27 mouse cellular contexts compared by ENCODE assay signal in the genomic region with DNA sequence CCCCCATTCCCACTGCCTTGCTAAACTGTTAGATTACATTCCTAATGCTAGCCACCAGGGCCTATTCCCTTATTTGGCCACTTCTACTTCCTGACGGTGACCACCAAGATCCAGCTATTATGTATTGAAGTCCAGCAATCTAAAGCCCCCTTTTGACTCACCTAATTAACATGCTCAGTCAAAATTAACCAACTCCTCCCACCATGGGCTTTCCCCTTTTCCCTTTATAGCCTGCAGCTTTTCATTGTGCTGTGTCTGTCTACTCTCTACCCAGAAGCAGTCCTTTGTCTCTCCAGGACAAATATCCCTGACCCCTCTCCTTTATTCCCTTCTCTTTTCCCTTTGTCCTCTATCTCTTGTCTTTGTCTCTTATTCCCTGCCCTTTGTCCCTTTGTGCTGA. TPM values are rescaled to one million over a fixed set of nuclear protein-coding genes. Genes with fewer than 3 reads are reported as not detected.
DNase-seq lines count a peak whose midpoint lies in the region; ATAC-seq and TF ChIP-seq lines count a peak whose summit lies in the region.
"Had no signal": no experiment of that assay in that cellular context is flagged by ENCODE, and none has a peak within 500 bp of the region (broad histone marks: within the 10 kb centered on the region; RNA-seq: fewer than 3 reads in every experiment).

No protein-coding gene starts in this region.

- H3K9ac ChIP-seq in midbrain, embryonic 16.5 days (ENCODE audit: low read depth, low read length): no peak overlapping the region
- no peak overlapping the region for H3K9ac ChIP-seq in lung, postnatal 0 days (replicated peaks; ENCODE audit: low read depth)
- H3K9ac ChIP-seq: embryonic facial prominence, embryonic 12.5 days; embryonic facial prominence, embryonic 15.5 days; forebrain, postnatal 0 days; hindbrain, embryonic 15.5 days had no signal

- H3K9me3 ChIP-seq in midbrain, embryonic 10.5 days (replicated peaks): no peaks in the 10 kb centered on the region
- H3K9me3 ChIP-seq in midbrain, embryonic 16.5 days (replicated peaks; ENCODE audit: control insufficient read depth, low read length, poor library complexity, severe bottlenecking): no peaks in the 10 kb centered on the region
- H3K9me3 ChIP-seq in lung, postnatal 0 days (ENCODE audit: low read length): no peaks in the 10 kb centered on the region
- H3K9me3 ChIP-seq: embryonic facial prominence, embryonic 12.5 days; embryonic facial prominence, embryonic 15.5 days; hindbrain, embryonic 15.5 days had no signal

- H3K36me3 ChIP-seq in midbrain, embryonic 10.5 days: no peaks in the 10 kb centered on the region
- no peaks in the 10 kb centered on the region for H3K36me3 ChIP-seq in midbrain, embryonic 16.5 days (ENCODE audit: control insufficient read depth, insufficient read depth, low read length)
- H3K36me3 ChIP-seq in lung, postnatal 0 days (ENCODE audit: insufficient read depth, low read length): no peaks in the 10 kb centered on the region
- H3K36me3 ChIP-seq: embryonic facial prominence, embryonic 12.5 days; embryonic facial prominence, embryonic 15.5 days; hindbrain, embryonic 15.5 days had no signal

- H3K27ac ChIP-seq in midbrain, embryonic 10.5 days (replicated peaks): peak overlapping the region; percentile 38; the same call in 1 of the 2 replicates
- no peak overlapping the region for H3K27ac ChIP-seq in midbrain, embryonic 16.5 days (ENCODE audit: low read length)
- H3K27ac ChIP-seq in lung, postnatal 0 days (ENCODE audit: low read length): no peak overlapping the region
- H3K27ac ChIP-seq: embryonic facial prominence, embryonic 12.5 days; embryonic facial prominence, embryonic 15.5 days; gastrocnemius, adult 2 months; hindbrain, embryonic 15.5 days had no signal

- DNase-seq in midbrain, embryonic 10.5 days (ENCODE audit: low spot score): no peak
- DNase-seq in R1 (ENCODE audit: low read depth, low spot score): peak; percentile 42
- peak; percentile 38 for DNase-seq in embryo, embryonic 10.5 days (ENCODE audit: low spot score)
- no peak for DNase-seq in lung, postnatal 0 days (ENCODE audit: low spot score)
- DNase-seq in layer of hippocampus, adult 8-10 months (ENCODE audit: low spot score in 2 of 2): no peak
- no peak for DNase-seq in right cerebral cortex, postnatal 4 days
- DNase-seq: adrenal gland, adult 8-10 months; adrenal gland, postnatal 25 days; B cell, adult 2 months; cerebellum, adult 18-20 months; cerebellum, adult 9-10 months; cerebellum, postnatal 14 days; forebrain, postnatal 0 days; gastrocnemius, adult 2 months; gastrocnemius, postnatal 14 days; heart, adult 11 months; heart, postnatal 36 days had no signal

- no peak overlapping the region for H3K4me2 ChIP-seq in midbrain, embryonic 16.5 days (ENCODE audit: low read length)
- no peak overlapping the region for H3K4me2 ChIP-seq in lung, postnatal 0 days (replicated peaks; ENCODE audit: low read depth, low read length)
- H3K4me2 ChIP-seq: embryonic facial prominence, embryonic 12.5 days; embryonic facial prominence, embryonic 15.5 days; heart, embryonic 11.5 days; hindbrain, embryonic 15.5 days had no signal

- H3K27me3 ChIP-seq in midbrain, embryonic 10.5 days (ENCODE audit: low read depth, poor library complexity, severe bottlenecking): no peaks in the 10 kb centered on the region
- no peaks in the 10 kb centered on the region for H3K27me3 ChIP-seq in midbrain, embryonic 16.5 days (ENCODE audit: control insufficient read depth, insufficient read depth, low read depth, low read length)
- no peaks in the 10 kb centered on the region for H3K27me3 ChIP-seq in lung, postnatal 0 days (replicated peaks; ENCODE audit: insufficient read depth, low read length)
- H3K27me3 ChIP-seq: embryonic facial prominence, embryonic 12.5 days; embryonic facial prominence, embryonic 15.5 days; hindbrain, embryonic 15.5 days had no signal

- H3K4me3 ChIP-seq in midbrain, embryonic 10.5 days: no peak overlapping the region
- no peak overlapping the region for H3K4me3 ChIP-seq in midbrain, embryonic 16.5 days (ENCODE audit: low read depth, low read length)
- no peak overlapping the region for H3K4me3 ChIP-seq in lung, postnatal 0 days (ENCODE audit: low read depth, low read length)
- H3K4me3 ChIP-seq: embryonic facial prominence, embryonic 12.5 days; embryonic facial prominence, embryonic 15.5 days; gastrocnemius, adult 2 months; hindbrain, embryonic 15.5 days had no signal

- peaks cover 17% of the 10 kb centered on the region for H3K4me1 ChIP-seq in midbrain, embryonic 10.5 days
- no peaks in the 10 kb centered on the region for H3K4me1 ChIP-seq in midbrain, embryonic 16.5 days (ENCODE audit: control insufficient read depth, insufficient read depth, low read length)
- no peaks in the 10 kb centered on the region for H3K4me1 ChIP-seq in lung, postnatal 0 days (ENCODE audit: insufficient read depth, low read depth, low read length)
- H3K4me1 ChIP-seq: embryonic facial prominence, embryonic 12.5 days; embryonic facial prominence, embryonic 15.5 days; hindbrain, embryonic 15.5 days had no signal

- TF ChIP-seq CTCF in lung, postnatal 0 days (IDR thresholded peaks at IDR 0.05): no peak

- 6% methylated on average over 1 of the region's 1 CpGs for WGBS in midbrain, embryonic 10.5 days
- WGBS in midbrain, embryonic 16.5 days: 3% methylated on average over 1 of the region's 1 CpGs
- WGBS in lung, postnatal 0 days: 39% methylated on average over 1 of the region's 1 CpGs

- TF ChIP-seq EP300 in lung, postnatal 0 days (IDR thresholded peaks at IDR 0.05): no peak

- no peak for ATAC-seq in midbrain, embryonic 16.5 days
- no peak for ATAC-seq in lung, postnatal 0 days
- ATAC-seq: activated CD4-positive, CD25-positive, alpha-beta regulatory T cell, adult 4 months; forebrain, embryonic 14.5 days; forebrain, postnatal 0 days had no signal

RNA-seq across cellular contexts. Expression of a gene that starts 47.0 kb away (rescaled TPM):
- polyA plus RNA-seq in midbrain, embryonic 10.5 days (2016; fragmentation: Nextera tagmentation; extraction: Ambion mirVana): 49.4 and 52.8 TPM in 2 replicates
- polyA plus RNA-seq in midbrain, embryonic 16.5 days (2015; fragmentation: Nextera tagmentation; extraction: Ambion mirVana): 45.9 and 46.2 TPM in 2 replicates
- 18.9 and 21.5 TPM in 2 replicates for polyA plus RNA-seq in lung, postnatal 0 days (2015; fragmentation: Nextera tagmentation; extraction: Ambion mirVana)
- 100 to 1,000 TPM in 2 of 4 experiments, 10 to 100 TPM in 2; 75.3 to 108 (median 92.2) TPM for total RNA-seq in layer of hippocampus, adult 8-10 months (2022)

RNA-seq across cellular contexts. Expression of a gene that starts 55.6 kb away (rescaled TPM):
- polyA plus RNA-seq in midbrain, embryonic 10.5 days (2016; fragmentation: Nextera tagmentation; extraction: Ambion mirVana): 1.8 and 1.9 TPM in 2 replicates
- polyA plus RNA-seq in midbrain, embryonic 16.5 days (2015; fragmentation: Nextera tagmentation; extraction: Ambion mirVana): 1.5 and 1.8 TPM in 2 replicates
- 0.33 and 0.39 TPM in 2 replicates for polyA plus RNA-seq in lung, postnatal 0 days (2015; fragmentation: Nextera tagmentation; extraction: Ambion mirVana)
- 10 to 100 TPM; 16.5 to 19.8 (median 18.2) TPM for total RNA-seq in layer of hippocampus, adult 8-10 months (2022)
- total RNA-seq: gastrocnemius, adult 2 months; gastrocnemius, postnatal 14 days; gastrocnemius, postnatal 4 days; heart, postnatal 36 days; MEL had no signal
- polyA plus RNA-seq: activated CD4-positive, CD25-positive, alpha-beta regulatory T cell, adult 4 months; heart, embryonic 14.5 days had no signal

Comparison
In these comparisons a context has a peak if more than half of its experiments do, and no peak if none do; other contexts are left out.
1. DNase-seq: peak in R1 (single experiment) and embryo, embryonic 10.5 days (single experiment); none in midbrain, embryonic 10.5 days (single experiment), lung, postnatal 0 days (single experiment), layer of hippocampus, adult 8-10 months (0 of 2) and right cerebral cortex, postnatal 4 days (single experiment).